1 mouse cellular context compared by ENCODE assay signal in genomic region chr4:116016862-116017299, GRCm38 (mm10).
TF ChIP-seq lines count a peak whose summit lies in the region.

No protein-coding gene starts in this region.

TF ChIP-seq in MEL, 35 proteins besides CTCF, POLR2A, EP300 and RAD21 (continued from another document):
- TF ChIP-seq ZMIZ1 (IDR thresholded peaks at IDR 0.05; ENCODE audit: low read depth, low read length) (no peak), MAFK (IDR thresholded peaks at IDR 0.05; ENCODE audit: borderline replicate concordance, low read depth, low read length) (no peak), MXI1 (IDR thresholded peaks at IDR 0.05; ENCODE audit: low read depth, low read length) (no peak), ZKSCAN1 (IDR thresholded peaks at IDR 0.05; ENCODE audit: low read depth, low read length) (no peak), MEF2A (IDR thresholded peaks at IDR 0.05; ENCODE audit: extremely low read depth, insufficient replicate concordance, low read depth, low read length, poor library complexity, severe bottlenecking) (no peak), ZNF384 (IDR thresholded peaks at IDR 0.05; ENCODE audit: low read depth, low read length) (no peak)
TF ChIP-seq in MEL: peak in this region for 0.
